Mouse (Mus musculus): ENCODE measurements around the gene Gm28047. TPM values are rescaled to one million over a fixed set of nuclear protein-coding genes. Genes with fewer than 3 reads are reported as not detected.

Gm28047 gene
- polyA plus RNA-seq (2015; fragmentation: Illumina TruSeq; extraction: RNeasy Lipid Tissue Mini Kit (QIAGEN cat#74804); ENCODE audit: insufficient read depth, low replicate concordance) = not detected

DNA sequence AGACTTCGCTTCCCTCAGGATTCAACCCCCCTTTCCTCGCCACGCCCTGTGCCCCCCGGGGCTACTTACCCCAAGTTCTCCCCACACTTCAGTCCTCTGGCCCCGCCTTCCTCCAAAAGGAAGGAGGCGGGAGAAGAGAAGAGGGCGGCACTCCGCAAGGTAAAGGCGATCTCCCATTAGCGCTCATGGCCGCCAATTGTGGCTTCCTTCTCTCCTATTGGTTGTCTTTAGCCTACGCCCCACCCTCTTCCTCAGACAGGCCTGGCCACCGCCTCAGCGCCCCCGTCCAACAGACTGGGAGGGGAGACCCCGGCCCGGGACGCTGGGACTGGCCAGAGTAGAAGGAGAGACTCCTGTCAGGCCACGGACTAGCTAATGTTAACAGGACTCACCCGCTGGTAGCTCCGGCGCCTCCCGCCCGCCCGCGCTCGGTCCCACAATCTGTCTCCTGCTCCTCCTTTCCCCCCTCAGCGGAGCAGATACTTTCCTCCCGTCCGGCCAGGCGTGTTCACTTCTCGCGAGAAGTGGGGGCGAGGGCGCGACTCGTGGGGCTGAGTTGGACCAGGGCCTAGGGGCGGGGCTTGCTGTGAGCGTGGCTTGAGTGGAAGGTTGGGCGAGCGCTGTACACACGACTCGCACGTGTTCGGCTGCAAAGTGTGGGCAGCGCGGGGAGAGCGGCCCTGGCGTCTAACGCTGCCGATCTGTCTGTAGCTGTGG is at the start of gene Gm28047, which contains the start of gene Atf7:
Gene Gm28047, minus strand, starts transcription at position 98 of the 717 bp plus-strand sequence.
Gene Atf7, minus strand, starts transcription at position 495 of the 717 bp plus-strand sequence.

GRCm38 (mm10) chr15:102672215-102673071 is 47.6 kb upstream of the Gm28047 start, which contains the start of gene Atp5g2:
Gene Atp5g2 (minus strand): TSS chr15:102672352.

GRCm38 (mm10) chr15:102524892-102525485 is 99.9 kb downstream of the Gm28047 start, which contains the start of gene Npff:
Gene Npff (minus strand): TSS chr15:102524942.

GRCm38 (mm10) chr15:102517976-102518858 is 106.7 kb downstream of the Gm28047 start, which contains the start of gene Tarbp2:
Gene Tarbp2 (plus strand): TSS chr15:102518192.

GRCm38 (mm10) chr15:102516728-102517404 is 108.0 kb downstream of the Gm28047 start, which contains the start of gene Map3k12:
Gene Map3k12 (minus strand): TSS chr15:102517064.

GRCm38 (mm10) chr15:102503447-102503846 is 121.4 kb downstream of the Gm28047 start, which contains the start of gene Gm10337:
Gene Gm10337 (plus strand): TSS chr15:102503722.

Other genes starting within 250 kb of the Gm28047 start
- 84.1 TPM for gene Sp1, start 218.9 kb downstream of the Gm28047 start, polyA plus RNA-seq (2015; fragmentation: Illumina TruSeq; extraction: RNeasy Lipid Tissue Mini Kit (QIAGEN cat#74804); ENCODE audit: insufficient read depth, low replicate concordance)
- 0.15 TPM for gene Amhr2, start 179.7 kb downstream of the Gm28047 start, polyA plus RNA-seq (2015; fragmentation: Illumina TruSeq; extraction: RNeasy Lipid Tissue Mini Kit (QIAGEN cat#74804); ENCODE audit: insufficient read depth, low replicate concordance)
- gene Prr13, start 166.0 kb downstream of the Gm28047 start, polyA plus RNA-seq (2015; fragmentation: Illumina TruSeq; extraction: RNeasy Lipid Tissue Mini Kit (QIAGEN cat#74804); ENCODE audit: insufficient read depth, low replicate concordance) = 125 TPM
- gene Pcbp2, start 154.5 kb downstream of the Gm28047 start, polyA plus RNA-seq (2015; fragmentation: Illumina TruSeq; extraction: RNeasy Lipid Tissue Mini Kit (QIAGEN cat#74804); ENCODE audit: insufficient read depth, low replicate concordance) = 833 TPM
- gene Gm10337, start 121.3 kb downstream of the Gm28047 start, polyA plus RNA-seq (2015; fragmentation: Illumina TruSeq; extraction: RNeasy Lipid Tissue Mini Kit (QIAGEN cat#74804); ENCODE audit: insufficient read depth, low replicate concordance) = not detected
- 3.3 TPM for gene Map3k12, start 108.0 kb downstream of the Gm28047 start, polyA plus RNA-seq (2015; fragmentation: Illumina TruSeq; extraction: RNeasy Lipid Tissue Mini Kit (QIAGEN cat#74804); ENCODE audit: insufficient read depth, low replicate concordance)
- 23.3 TPM for gene Tarbp2, start 106.9 kb downstream of the Gm28047 start, polyA plus RNA-seq (2015; fragmentation: Illumina TruSeq; extraction: RNeasy Lipid Tissue Mini Kit (QIAGEN cat#74804); ENCODE audit: insufficient read depth, low replicate concordance)
- 7.5 TPM for gene Npff, start 100.1 kb downstream of the Gm28047 start, polyA plus RNA-seq (2015; fragmentation: Illumina TruSeq; extraction: RNeasy Lipid Tissue Mini Kit (QIAGEN cat#74804); ENCODE audit: insufficient read depth, low replicate concordance)
- gene Atf7, start 397 bp upstream of the Gm28047 start, polyA plus RNA-seq (2015; fragmentation: Illumina TruSeq; extraction: RNeasy Lipid Tissue Mini Kit (QIAGEN cat#74804); ENCODE audit: insufficient read depth, low replicate concordance) = 114 TPM
- 65.2 TPM for gene Atp5g2, start 47.3 kb upstream of the Gm28047 start, polyA plus RNA-seq (2015; fragmentation: Illumina TruSeq; extraction: RNeasy Lipid Tissue Mini Kit (QIAGEN cat#74804); ENCODE audit: insufficient read depth, low replicate concordance)
- gene Calcoco1, start 97.1 kb upstream of the Gm28047 start, polyA plus RNA-seq (2015; fragmentation: Illumina TruSeq; extraction: RNeasy Lipid Tissue Mini Kit (QIAGEN cat#74804); ENCODE audit: insufficient read depth, low replicate concordance) = 32.9 TPM